Mouse (Mus musculus): ENCODE data around the gene Plet1. TPM values are rescaled to one million over a fixed set of nuclear protein-coding genes. Genes with fewer than 3 reads are reported as not detected.

Plet1 gene
- total RNA-seq (2017), result 17.9 and 21.0 TPM in 2 replicates

DNA sequence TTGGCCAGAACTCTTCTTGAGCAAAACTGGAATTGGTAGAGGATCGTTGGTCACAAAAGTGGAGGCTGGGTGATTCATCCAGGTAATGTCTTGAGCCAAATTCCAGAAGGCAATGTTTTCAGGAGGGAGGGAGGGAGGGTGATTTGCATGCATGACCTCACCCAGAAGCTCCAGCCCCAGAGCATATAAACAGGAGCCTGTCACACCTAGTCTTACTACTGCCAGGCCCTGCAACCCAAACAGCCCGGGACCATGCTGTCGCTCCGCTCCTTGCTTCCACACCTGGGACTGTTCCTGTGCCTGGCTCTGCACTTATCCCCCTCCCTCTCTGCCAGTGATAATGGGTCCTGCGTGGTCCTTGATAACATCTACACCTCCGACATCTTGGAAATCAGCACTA, at the start of gene Plet1:
Gene Plet1 (plus strand): TSS at position 215 of the 400 bp plus-strand sequence.
- no peak for ATAC-seq (ENCODE audit: extremely low read depth, insufficient number of reproducible peaks, low FRiP score, poor library complexity, severe bottlenecking)

DNA sequence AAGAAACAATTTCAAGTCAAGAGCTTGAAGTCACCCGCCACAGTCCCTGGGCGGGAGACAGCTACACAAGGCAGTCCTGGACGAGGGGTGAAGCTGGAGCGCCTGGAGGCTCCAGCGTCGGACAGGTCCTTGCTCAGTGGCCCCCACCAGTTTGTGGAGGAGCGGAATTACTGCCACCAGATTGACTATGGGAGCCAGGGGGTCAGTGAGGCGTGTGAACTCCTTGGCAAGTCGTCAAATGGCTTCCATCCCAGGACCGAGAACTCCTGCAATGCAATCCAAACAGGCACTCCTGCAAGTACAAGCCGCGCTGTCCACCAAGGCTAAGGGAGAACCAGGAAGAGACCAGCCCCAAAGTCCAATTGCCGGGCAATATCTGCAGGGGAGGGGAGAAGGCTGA, 45.3 kb upstream of the Plet1 start:
- no peak for ATAC-seq (ENCODE audit: extremely low read depth, insufficient number of reproducible peaks, low FRiP score, poor library complexity, severe bottlenecking)

DNA sequence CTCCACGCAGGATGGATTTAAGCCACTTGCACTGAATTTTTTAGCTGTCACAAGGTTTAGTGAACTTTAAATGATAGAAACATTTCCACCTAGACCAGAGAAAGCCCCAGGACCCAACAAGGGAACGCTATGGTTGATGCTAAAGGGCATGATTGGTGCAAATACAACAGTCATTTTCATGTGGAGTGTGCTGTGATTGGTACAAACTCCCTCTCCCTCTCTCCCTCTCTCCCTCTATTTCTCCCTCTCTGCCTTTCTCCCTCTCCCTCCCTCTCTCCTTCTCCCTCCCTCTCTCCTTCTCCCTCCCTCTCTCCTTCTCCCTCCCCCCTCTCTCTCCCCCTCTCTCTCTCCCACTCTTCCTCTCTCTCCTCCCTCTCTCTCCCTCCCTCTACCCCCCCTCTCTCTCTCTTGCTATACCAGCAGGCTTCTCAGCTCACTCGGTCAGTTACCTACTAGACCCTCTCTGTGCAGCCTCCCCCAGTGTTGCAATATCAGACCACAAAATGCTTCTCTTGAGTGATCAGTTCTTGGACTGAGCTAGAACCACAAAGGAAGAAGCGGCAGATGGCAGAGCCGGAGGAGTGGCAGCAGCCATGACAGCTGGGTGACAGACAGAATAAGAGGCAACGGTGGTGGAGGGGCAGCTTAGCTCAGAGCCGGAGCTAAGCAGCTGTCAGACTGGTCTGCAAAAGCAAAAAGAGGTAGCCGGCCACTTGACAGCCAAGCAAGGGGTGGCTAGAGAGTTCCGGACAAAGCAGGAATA, 42.7 kb upstream of the Plet1 start:
- no peak for ATAC-seq (ENCODE audit: extremely low read depth, insufficient number of reproducible peaks, low FRiP score, poor library complexity, severe bottlenecking)

DNA sequence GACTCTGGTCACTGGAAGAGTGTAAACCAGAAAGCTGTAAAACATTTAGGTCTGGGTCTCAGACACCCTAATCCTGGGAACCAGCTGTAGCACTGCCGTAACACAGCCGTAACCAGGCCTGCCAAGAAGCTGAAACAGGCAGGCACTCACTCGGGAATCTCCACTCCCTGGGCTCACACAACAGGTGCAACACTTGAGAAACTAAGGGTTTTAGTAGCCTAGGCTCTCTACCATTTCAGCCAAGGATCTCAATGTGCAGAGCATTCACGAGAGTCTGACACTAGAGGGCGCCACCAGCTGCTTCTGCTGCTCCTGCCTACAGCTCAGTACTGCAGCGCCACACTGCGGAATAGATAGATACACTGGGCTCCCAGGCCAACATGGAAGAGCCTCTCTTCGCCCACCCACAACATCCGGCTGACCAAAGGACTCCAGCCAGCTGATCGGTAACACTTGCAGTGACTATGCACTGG, 42.0 kb upstream of the Plet1 start:
- peak; percentile 97 for ATAC-seq (ENCODE audit: extremely low read depth, insufficient number of reproducible peaks, low FRiP score, poor library complexity, severe bottlenecking)

DNA sequence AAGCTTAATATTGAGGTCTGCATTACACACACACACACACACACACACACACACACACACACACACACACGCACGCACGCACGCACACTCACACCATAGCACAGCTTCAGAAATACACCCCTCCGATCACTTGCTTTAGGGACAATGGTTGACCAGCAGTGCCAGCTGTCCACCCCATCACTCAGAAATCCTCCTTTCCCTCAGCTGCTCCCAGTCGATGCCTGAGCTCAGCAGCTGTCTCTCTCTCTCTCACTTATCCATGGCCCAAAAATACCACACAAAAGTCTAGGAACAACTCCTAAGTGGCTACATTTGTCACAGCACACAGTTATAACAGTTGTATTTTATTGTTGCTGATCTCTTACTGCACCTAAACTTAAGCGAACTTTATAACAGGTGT, 36.7 kb upstream of the Plet1 start:
- no peak for ATAC-seq (ENCODE audit: extremely low read depth, insufficient number of reproducible peaks, low FRiP score, poor library complexity, severe bottlenecking)

DNA sequence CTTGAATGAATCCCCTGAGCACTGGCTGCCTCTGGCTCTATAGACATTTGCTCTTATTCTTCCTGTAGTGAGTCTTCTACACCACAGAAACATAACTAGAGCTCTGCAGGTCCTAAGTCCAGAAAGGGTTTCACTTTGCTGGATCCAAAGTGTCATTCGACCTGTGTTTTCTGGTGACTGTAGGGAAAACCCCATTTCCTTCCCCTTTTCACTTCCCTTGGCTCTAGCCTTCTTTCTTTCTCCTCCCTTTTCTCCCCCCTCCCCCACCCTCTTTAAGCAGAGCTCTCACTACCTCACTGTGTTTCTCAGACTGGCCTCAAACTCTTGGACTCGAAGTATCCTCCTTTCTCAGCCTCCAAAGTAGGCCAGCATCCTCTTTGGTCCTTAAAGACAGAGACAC, 34.8 kb upstream of the Plet1 start:
- no peak for ATAC-seq (ENCODE audit: extremely low read depth, insufficient number of reproducible peaks, low FRiP score, poor library complexity, severe bottlenecking)

DNA sequence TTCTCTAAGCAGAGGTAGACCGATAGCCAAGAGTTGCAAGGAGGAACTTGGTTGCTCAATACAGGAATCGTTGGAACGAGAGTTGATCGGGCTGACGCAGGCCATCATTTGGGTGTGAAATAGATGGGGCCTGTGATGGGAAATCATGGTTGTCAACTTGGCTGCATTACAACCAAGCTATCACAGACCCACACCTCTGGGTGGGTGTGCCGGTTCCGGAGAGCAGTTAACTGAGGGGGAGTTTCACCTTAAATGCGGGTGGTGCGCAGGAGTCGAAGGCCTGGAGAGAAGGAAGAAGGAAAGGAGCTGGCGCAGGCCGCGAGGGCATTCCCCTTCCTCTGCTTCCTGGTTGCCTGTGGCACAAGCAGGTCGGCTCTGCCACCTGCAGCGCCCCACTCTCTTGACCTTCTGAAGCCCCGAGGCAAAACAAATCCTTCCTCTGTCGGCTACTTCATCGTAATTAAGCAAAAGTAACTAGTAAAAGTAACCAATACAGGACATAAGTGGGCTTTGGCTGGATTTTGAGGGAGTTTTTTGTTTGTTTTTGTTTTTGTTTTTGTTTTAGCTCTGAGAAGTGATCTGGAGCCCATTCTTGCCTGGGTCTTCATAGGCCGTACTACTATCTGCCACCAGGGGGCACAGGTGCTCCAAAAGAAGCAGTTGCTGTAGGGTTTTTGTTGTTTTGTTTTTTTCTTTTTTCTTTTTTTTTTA, 31.7 kb upstream of the Plet1 start:
- peak; percentile 74 for ATAC-seq (ENCODE audit: extremely low read depth, insufficient number of reproducible peaks, low FRiP score, poor library complexity, severe bottlenecking)

DNA sequence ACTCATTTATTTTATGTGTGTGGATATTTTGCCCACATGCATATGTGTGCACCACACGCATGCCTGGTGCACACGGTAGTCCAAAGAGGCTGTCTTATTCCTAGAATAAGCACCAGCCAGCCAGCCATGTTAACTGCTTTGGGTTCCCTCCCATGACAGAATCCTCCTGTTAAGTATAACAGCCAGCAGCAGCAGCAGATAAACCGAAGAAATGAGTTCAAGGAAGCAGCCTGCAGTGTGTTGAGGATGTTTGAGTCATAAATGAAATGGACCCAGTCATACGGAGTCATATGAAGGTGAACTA, 31.2 kb upstream of the Plet1 start:
- no peak for ATAC-seq (ENCODE audit: extremely low read depth, insufficient number of reproducible peaks, low FRiP score, poor library complexity, severe bottlenecking)

DNA sequence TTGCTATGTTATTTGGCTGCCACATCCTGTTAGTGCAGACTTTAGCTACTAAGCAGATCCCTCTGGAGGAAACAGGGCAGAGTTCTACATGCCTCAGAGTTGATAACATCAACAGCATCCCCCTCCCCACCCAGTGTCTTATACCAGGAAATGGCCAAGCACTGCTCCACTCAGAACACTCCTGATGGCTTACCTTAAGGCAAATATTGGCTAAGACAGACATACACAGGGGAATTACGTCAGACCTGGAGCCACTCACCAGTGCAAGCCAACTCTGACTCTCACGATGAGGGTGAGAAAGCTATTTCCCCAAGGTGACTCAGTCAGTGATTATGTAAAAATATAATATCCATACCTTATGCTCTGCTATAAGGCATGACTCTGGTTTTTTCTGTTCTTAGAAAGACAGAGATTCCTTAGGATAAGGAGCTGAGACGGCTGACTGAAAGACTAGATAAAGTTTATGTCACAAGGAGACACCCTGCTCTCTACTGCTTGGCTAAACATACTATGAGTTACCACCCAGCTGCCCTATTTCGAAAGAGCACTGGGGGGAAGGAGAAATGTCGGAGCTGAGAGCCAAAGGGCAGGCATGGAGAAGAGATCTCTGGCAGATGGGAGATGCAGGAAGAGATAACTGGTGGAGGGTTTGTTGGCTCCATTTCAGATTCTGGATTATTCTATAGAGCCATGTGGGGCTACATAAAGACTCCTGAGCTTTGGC, 23.8 kb upstream of the Plet1 start:
- ATAC-seq (ENCODE audit: extremely low read depth, insufficient number of reproducible peaks, low FRiP score, poor library complexity, severe bottlenecking), result peak; percentile 80

DNA sequence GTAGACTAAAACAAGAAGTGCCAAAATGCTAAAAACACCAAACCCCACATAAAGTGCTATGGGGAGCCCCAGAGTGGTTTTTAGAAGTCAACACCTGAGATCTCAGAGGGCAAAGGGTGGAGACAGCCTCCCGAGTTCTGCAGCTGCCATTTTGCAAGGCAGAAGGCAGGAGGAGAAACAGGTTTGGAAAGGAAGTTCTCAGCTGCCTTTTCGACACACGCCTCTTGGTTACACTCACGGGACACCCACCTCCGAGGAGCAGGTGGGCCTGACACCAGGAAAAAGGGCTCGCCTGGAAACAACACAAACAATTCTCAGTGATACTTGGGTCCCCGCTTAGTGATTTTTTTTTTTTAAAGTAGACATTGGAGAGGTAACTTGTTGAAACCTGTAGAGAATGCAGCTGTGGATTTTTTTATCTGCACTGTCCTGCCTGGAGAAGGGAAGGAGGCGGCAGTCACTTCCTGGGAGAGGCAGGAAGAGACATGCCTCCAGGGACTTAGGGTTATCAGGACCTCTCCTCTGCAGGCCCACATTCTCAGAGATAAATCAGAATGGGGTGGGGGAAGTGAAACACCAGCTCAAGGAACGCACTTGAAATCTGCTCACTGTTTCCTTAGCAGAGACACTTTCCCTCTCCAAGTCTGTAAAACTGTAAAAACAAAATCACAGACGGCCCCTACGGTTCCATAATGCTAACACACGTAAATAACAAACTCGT, 23.0 kb upstream of the Plet1 start:
- ATAC-seq (ENCODE audit: extremely low read depth, insufficient number of reproducible peaks, low FRiP score, poor library complexity, severe bottlenecking), result no peak

DNA sequence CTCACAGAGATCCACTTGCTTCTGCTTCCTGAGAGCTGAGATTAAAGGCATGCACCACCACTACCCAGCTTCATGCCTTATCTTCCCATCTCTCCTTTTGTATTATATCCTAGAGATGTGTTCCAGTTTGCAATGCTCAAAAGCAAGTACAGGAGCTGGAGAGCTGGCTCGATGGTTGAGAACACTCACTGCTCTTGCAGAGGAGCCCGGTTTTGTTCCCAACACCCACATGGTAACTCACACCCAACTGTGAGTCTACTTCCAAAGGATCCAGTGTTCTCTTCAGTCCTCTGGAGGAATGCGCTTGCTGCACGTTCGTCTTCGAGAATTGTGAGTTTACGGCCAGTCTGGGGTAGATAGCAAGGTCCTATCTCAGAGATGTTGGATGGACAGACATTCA, 19.0 kb upstream of the Plet1 start:
- ATAC-seq (ENCODE audit: extremely low read depth, insufficient number of reproducible peaks, low FRiP score, poor library complexity, severe bottlenecking), result no peak

DNA sequence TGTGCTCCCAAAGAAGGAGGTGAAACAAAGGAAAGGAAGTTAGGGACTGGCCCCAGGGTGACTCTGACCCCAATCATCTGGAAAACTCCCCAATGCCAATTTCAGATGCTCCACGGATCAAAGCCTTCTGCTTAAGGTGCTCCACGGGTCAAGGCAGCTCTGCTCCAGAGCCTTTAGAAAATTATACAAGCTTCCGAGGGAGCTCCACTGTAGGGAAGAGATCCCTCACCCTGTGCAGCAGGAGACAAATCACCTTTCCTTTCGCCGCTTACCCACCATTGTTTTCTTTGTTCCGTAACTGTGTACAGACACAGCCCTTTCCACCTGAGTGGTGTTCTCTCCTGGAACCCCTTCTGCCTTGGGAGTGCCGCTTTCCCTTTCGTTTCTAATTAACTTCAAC, 18.6 kb upstream of the Plet1 start:
- no peak for ATAC-seq (ENCODE audit: extremely low read depth, insufficient number of reproducible peaks, low FRiP score, poor library complexity, severe bottlenecking)

DNA sequence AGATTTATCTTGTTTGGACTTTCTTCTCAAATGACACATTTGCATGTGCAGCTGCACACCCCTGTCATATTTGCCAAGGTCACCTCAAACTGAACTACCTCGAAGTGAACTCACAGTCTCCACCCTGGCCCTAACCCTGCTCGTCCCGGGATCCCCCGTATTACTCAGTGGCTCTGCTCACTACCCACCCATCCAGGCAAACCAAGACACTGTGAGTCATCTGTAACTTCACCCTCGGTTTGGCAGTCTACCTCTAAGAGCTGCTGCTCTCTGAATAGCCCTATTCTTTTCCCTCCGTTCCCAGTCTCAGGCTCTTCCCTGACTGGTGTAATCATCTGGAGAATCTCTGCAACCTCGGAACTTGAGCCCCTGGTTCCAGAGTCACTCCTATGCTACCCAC, 17.7 kb upstream of the Plet1 start:
- ATAC-seq (ENCODE audit: extremely low read depth, insufficient number of reproducible peaks, low FRiP score, poor library complexity, severe bottlenecking), result no peak

DNA sequence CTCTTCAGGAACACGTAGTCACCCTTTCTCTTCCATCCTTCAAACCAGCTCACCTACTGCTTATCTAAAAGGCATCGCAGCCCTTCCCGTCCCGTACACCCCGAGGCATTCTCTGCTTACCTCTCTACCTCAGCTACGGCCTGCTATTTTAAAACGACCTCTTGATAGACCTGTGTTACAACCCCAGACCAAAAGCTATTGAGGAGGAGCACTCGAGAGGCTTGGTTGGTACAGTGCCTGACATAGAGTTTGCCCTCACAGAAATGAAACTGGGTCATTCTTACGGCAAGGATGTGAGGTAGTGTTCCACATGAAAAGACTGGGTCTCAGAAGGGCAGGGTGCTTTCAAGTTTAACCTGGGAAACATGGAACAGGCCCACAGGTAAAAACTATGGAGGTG, 17.1 kb upstream of the Plet1 start:
- no peak for ATAC-seq (ENCODE audit: extremely low read depth, insufficient number of reproducible peaks, low FRiP score, poor library complexity, severe bottlenecking)

DNA sequence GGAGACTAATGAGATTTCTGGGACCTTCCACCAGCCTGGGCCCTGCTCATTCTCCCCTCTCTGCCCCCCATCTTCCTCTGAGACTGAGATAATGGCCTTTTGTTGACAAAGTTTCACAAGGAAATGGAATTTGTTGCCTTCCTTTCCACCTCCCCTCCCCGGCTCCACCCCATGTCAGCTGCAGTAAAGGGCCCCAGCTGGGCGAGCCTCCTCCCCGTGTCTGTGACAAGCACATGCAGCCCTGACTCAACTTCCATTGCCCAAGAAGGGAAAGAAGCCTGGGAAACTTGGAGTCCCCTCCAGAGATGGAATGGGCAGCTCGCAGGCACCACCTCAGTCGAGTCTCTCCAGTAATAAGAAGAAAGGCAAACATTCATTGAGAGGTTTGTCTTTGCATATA, 15.5 kb upstream of the Plet1 start:
- ATAC-seq (ENCODE audit: extremely low read depth, insufficient number of reproducible peaks, low FRiP score, poor library complexity, severe bottlenecking), result no peak

DNA sequence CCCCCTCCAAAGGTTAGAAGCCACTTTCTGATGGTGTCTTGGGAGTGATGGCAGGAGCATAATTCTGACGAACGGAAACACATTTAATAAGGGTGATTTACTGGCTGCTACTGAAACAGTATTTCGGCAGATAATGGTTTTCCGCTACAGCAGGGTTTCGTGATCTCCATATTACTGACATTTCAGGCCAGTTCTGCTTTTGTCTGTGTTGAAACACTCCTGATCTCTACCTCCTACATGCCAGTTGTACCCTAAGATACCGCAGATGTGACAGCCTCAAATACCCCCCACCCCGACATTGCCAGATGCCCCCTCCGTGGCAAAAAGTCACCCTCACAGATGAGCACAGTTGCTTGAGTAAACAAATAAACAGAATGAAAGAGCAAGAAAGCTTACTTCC, 14.8 kb upstream of the Plet1 start:
- ATAC-seq (ENCODE audit: extremely low read depth, insufficient number of reproducible peaks, low FRiP score, poor library complexity, severe bottlenecking), result no peak

DNA sequence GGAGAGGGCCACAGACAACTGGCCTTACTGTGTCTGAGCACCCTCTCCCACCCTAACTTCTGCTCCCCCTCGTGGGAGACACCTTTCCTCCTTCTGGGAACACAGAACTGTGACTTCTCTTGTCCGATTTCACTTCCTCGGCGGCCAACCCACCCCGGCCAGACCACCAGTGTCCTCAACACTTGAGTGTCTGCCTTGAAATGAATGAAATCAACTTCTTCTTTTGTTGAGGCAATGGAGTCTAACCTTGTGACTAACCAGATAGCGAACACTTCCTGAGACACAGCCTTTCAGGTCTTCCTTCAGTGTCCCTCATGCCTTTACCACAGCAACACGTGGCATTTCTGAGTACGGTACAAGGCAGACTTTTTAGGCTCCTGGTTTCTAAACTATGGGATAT, 11.6 kb upstream of the Plet1 start:
- no peak for ATAC-seq (ENCODE audit: extremely low read depth, insufficient number of reproducible peaks, low FRiP score, poor library complexity, severe bottlenecking)

DNA sequence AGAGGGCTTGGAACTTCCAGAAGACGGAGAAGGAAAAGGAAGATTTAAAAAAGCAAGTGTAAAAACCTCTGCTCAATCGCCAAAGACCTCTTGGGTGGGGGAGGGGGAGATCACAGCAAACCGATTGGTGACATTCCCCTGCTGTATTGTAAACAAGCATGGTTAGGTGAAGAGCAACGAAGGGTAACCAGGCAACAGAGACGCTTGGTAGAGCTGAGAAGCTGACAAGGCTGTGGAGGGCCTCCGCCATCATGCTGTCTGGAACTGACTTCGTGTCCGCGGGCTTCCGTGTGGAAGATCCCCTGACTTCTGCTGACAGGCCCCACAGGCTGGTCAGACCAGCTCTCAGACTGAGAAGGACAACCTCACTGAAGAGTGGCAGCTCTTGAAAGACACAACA, 8.8 kb upstream of the Plet1 start:
- ATAC-seq (ENCODE audit: extremely low read depth, insufficient number of reproducible peaks, low FRiP score, poor library complexity, severe bottlenecking), result no peak

DNA sequence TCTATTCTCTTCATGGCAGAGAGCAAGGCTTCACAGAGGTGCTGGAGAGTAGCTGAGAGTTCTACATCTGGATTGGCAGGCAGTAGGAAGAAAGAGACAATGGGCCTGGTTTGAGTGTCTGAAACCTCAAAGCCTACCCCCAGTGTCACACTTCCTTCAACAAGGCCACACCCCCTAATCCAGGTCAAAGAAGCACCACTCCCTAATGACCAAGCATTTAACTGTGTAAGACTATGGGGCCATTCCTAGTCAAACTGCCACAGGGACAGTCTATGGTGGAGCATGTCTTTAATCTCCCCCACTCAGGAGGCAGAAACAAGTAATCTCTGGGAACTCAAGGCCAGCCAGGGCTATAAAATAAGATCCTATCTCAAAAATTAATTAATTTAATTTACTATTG, 3.5 kb upstream of the Plet1 start:
- no peak for ATAC-seq (ENCODE audit: extremely low read depth, insufficient number of reproducible peaks, low FRiP score, poor library complexity, severe bottlenecking)
